Mouse (Mus musculus) liver, embryonic 14.5 days (tissue): ENCODE data around the gene Ifnz. TPM values are rescaled to one million over a fixed set of nuclear protein-coding genes. Genes with fewer than 3 reads are reported as not detected.
"Not testable (repeated sequence)": the region's sequence is repeated elsewhere in the genome, so short reads cannot be mapped to it uniquely, and the experiment has no call there.

Experiments used
- ATAC-seq: fragments of 200-750 bp; cut with Nextera tagmentation; 2 replicates; pipeline ENCODE4 v1.8.0; 2017; ENCODE audit warnings: moderate number of reproducible peaks, mild to moderate bottlenecking, moderate library complexity; ENCODE audit not compliant: insufficient read depth
- DNase-seq, 3 experiments: peaks; one replicate each; pipeline ENCODE4 v3.0.0-alpha.2; 2012 to 2013; ENCODE audit warnings: low read depth in 3 of 3, low spot score in 3 of 3
- H3K27ac ChIP-seq: fragments of 300-500 bp; sonication (generic); 2 replicates; pipeline ENCODE4 v1.5.1; 2014; ENCODE audit warnings: moderate library complexity, mild to moderate bottlenecking, control low read depth, inconsistent platforms
- H3K27me3 ChIP-seq: fragments of 300-500 bp; sonication (generic); 2 replicates; pipeline ENCODE4 v1.6.1; 2014; ENCODE audit warnings: mild to moderate bottlenecking, low read length, moderate library complexity; ENCODE audit not compliant: control insufficient read depth, insufficient read depth
- H3K36me3 ChIP-seq: fragments of 300-500 bp; sonication (generic); replicated peaks from 2 replicates; pipeline ENCODE4 v1.6.1; 2014; ENCODE audit warnings: low read depth; ENCODE audit not compliant: control insufficient read depth, insufficient read depth
- H3K4me1 ChIP-seq, 2 experiments: fragments of 200-500 bp in 1 of 2; fragments of 300-500 bp in 1 of 2; sonication (generic) in 1 of 2; replicated peaks; 2 replicates each; pipeline ENCODE4 v1.6.1; 2012 to 2014; ENCODE audit warnings: antibody characterized with exemption in 1 of 2, inconsistent platforms in 1 of 2, low read length in 1 of 2; ENCODE audit not compliant: control insufficient read depth in 2 of 2, insufficient read depth in 2 of 2
- H3K4me2 ChIP-seq: fragments of 300-500 bp; sonication (generic); 2 replicates; pipeline ENCODE4 v1.6.1; 2014; ENCODE audit warnings: low read depth, mild to moderate bottlenecking, control low read depth, moderate library complexity
- H3K4me3 ChIP-seq, 2 experiments: fragments of 200-500 bp in 1 of 2; fragments of 300-500 bp in 1 of 2; sonication (generic) in 1 of 2; 2 replicates each; pipeline ENCODE4 v1.5.1; 2012 to 2014; ENCODE audit warnings: low read depth in 2 of 2, low read length in 2 of 2, mild to moderate bottlenecking in 2 of 2, control low read depth in 1 of 2, inconsistent platforms in 1 of 2, moderate library complexity in 1 of 2; ENCODE audit not compliant: insufficient read depth in 1 of 2
- H3K9ac ChIP-seq: fragments of 300-500 bp; sonication (generic); replicated peaks from 2 replicates; pipeline ENCODE4 v1.6.1; 2014; ENCODE audit warnings: mild to moderate bottlenecking, control low read depth, moderate library complexity
- H3K9me3 ChIP-seq: fragments of 300-500 bp; sonication (generic); 2 replicates; pipeline ENCODE4 v1.6.1; 2016; ENCODE audit warnings: low read length, mixed read lengths; ENCODE audit not compliant: control insufficient read depth
- CTCF ChIP-seq: IDR thresholded peaks from 2 replicates; pipeline ENCODE4 v1.5.1; 2016; ENCODE audit warnings: antibody characterized with exemption, low read depth, control low read depth
- EP300 ChIP-seq: IDR thresholded peaks from 2 replicates; pipeline ENCODE4 v1.6.1; 2016; ENCODE audit warnings: antibody characterized with exemption, low read depth
- WGBS: fragments of 180-500 bp; shearing (Covaris S2); extraction: QIAGEN DNeasy Blood & Tissue Kit; methylation state at CpG from one replicate; pipeline ENCODE4 v1.1.7; 2014; ENCODE audit not compliant: insufficient replicate concordance; 5-methylcytosine and 5-hydroxymethylcytosine counted together
- polyA plus RNA-seq, 2 experiments: library from polyadenylated mRNA; depleted of rRNA in 1 of 2; stranded (reverse) in 1 of 2; unstranded in 1 of 2; fragments of >200 nt; fragmentation: Nextera tagmentation in 1 of 2; extraction: Ambion mirVana in 1 of 2; gene quantifications; 2 replicates each; pipeline versions ENCODE4 v1.2.1 to v1.2.3; 2012 to 2014

The Ifnz gene
- polyA plus RNA-seq, 2 experiments, result not detected

DNA sequence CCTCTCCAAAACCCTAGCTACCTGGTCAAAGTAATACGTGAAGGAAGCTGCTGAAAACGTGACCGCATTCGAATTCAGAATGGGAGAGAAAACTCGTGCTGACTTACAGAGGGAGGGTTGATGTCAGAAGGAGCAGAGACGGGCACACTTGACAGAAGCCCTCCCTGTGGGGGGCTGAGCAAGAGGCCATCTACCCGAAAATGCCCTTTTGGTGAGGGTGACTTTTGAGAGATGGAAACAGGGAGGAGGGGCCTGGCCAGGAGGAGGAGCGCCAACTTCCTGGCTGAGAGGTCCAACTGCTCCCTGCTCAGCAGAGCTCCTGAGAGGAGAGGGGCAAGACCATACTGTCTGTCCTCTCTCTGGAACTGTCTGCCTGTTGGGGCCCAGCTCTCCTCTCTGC, 23.3 kb downstream of the Ifnz start, which contains the start of gene Gm13288:
Gm13288 (plus strand) TSS at position 301 of the 400 bp plus-strand sequence.
- 0 out of 4 replicates have a peak within 1 kb of the TSS, but pooled peaks of 1 of the 2 experiments have one; percentile 21 for H3K4me3 ChIP-seq
- WGBS, result no CpG with 5 or more reads among the region's 8 CpGs
- H3K4me1 ChIP-seq, H3K9me3 ChIP-seq, DNase-seq, ATAC-seq, H3K36me3 ChIP-seq, H3K27ac ChIP-seq, H3K9ac ChIP-seq, H3K27me3 ChIP-seq: not testable (repeated sequence)
- peak within 1 kb of the TSS; percentile 31; the same call in 1 of the 2 replicates for H3K4me2 ChIP-seq

DNA sequence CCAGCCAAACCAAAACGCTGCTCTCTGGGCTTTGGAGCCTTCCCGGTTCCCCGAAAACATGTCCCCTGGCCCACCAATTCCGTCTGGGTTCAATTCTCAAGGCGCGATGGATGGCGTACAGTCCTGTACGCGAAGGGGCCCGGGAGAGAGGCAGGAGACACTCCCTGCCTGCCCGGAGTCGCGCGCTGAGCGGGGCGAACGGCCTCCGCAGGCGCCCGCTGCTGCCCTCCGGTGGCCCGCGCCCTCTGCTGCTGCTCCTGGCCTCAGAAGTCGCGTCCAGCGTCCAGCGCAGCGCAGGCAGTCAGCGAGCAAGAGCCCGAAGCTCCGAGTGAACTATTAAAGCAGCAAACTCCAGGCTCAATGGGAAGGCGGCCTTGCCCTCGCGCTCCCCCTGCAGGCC, 23.8 kb downstream of the Ifnz start:
- DNase-seq, H3K27me3 ChIP-seq, ATAC-seq, H3K27ac ChIP-seq, H3K4me1 ChIP-seq, H3K9me3 ChIP-seq, H3K36me3 ChIP-seq, H3K9ac ChIP-seq: not testable (repeated sequence)
- H3K4me3 ChIP-seq, result 0 out of 4 replicates have a peak overlapping the region, but pooled peaks of 1 of the 2 experiments have one; percentile 21
- WGBS, result 0% methylated on average over 12 of the region's 34 CpGs
- H3K4me2 ChIP-seq, result peak overlapping the region; percentile 31; the same call in 1 of the 2 replicates

DNA sequence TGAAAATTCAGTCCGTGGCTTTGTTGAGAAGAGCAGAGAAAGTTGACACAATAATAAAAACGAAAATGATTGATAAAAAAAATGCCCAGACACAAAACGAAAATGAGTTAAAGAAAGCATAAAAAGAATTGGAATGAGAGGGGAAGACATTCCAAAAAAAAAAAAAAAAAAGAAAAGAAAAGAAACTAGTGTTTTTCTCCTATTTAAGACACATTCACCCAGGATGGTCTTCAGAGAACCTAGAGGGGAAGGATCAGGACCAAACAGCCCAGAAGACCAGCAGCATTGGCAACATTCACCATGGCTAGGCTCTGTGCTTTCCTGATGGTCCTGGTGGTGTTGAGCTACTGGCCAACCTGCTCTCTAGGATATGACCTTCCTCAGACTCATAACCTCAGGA, 34.0 kb downstream of the Ifnz start, which contains the start of gene Ifna7:
Ifna7 (plus strand) TSS at position 301 of the 400 bp plus-strand sequence.
- 32% methylated on average over 3 of the region's 3 CpGs for WGBS
- H3K4me3 ChIP-seq, result no peak within 1 kb of the TSS

DNA sequence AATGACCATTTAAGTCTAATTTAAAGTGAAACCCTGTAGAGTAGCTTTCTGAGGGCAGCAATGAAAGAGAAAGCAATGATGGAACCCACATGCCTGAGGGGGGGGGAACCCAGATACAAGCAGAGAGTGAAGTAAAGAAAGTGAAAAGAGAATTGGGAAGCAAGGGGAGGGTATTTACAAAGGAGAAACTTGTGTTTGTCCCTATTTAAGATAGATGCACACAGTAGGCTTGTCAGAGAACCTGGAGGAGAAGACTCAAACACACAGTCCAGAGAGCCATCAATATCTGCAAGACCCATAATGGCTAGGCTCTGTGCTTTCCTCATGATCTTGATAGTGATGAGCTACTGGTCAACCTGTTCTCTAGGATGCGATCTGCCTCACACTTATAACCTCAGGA, 37.7 kb downstream of the Ifnz start, which contains the start of gene Ifna11:
Ifna11 (plus strand) TSS at position 301 of the 400 bp plus-strand sequence.
- Histone ChIP-seq H3K4me3 (no peak within 1 kb of the TSS), H3K4me1 (no peaks in the 10 kb centered on the region), H3K9ac (no peak within 1 kb of the TSS), H3K36me3 (no peaks in the 10 kb centered on the region), H3K4me2 (no peak within 1 kb of the TSS), H3K27ac (no peak within 1 kb of the TSS), H3K9me3 (no peaks in the 10 kb centered on the region), H3K27me3 (no peaks in the 10 kb centered on the region)
- DNase-seq, result no peak
- no peak for TF ChIP-seq CTCF
- TF ChIP-seq EP300, result no peak
- ATAC-seq, result no peak
- WGBS, result 70% methylated on average over 1 of the region's 1 CpGs

More for the DNA sequence above, 34.0 kb downstream of the Ifnz start, which contains the start of gene Ifna7:
- H3K4me2 ChIP-seq, result no peak within 1 kb of the TSS
- ATAC-seq (no peak), DNase-seq (no peak)
- no peak for TF ChIP-seq CTCF
- TF ChIP-seq EP300, result no peak
- H3K27me3 ChIP-seq, result no peaks in the 10 kb centered on the region
- no peaks in the 10 kb centered on the region for H3K4me1 ChIP-seq
- no peak within 1 kb of the TSS for H3K9ac ChIP-seq
- H3K36me3 ChIP-seq, result no peaks in the 10 kb centered on the region
- H3K9me3 ChIP-seq, result no peaks in the 10 kb centered on the region
- H3K27ac ChIP-seq, result no peak within 1 kb of the TSS

DNA sequence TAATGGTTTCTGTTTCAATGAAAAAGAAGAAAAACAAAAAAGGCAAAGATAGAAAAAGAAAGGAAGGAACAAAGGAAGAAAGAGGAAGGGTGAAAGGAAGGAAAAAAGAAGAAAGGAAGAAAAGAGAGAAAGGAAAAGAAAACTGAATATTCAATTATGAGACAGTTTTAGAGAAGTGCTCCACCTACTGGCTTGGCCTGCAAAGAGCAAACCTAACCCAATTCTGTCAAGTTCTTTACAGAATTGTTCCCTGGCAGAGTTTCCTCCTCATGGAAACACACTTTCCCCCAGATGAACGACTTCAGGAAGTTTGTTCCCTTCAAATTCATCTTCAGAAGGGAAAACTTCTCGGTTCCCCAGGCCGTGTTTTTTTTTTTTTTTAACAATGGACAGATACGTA, 41.1 kb downstream of the Ifnz start:
- TF ChIP-seq EP300 (no peak), CTCF (peak; percentile 32; the same call in 1 of the 2 replicates)
- Histone ChIP-seq H3K4me3 (no peak overlapping the region), H3K27ac (no peak overlapping the region), H3K4me1 (no peaks in the 10 kb centered on the region), H3K9ac (no peak overlapping the region), H3K9me3 (no peaks in the 10 kb centered on the region), H3K36me3 (no peaks in the 10 kb centered on the region), H3K4me2 (no peak overlapping the region), H3K27me3 (no peaks in the 10 kb centered on the region)
- DNase-seq (no peak), ATAC-seq (no peak)
- 18% methylated on average over 4 of the region's 4 CpGs for WGBS

DNA sequence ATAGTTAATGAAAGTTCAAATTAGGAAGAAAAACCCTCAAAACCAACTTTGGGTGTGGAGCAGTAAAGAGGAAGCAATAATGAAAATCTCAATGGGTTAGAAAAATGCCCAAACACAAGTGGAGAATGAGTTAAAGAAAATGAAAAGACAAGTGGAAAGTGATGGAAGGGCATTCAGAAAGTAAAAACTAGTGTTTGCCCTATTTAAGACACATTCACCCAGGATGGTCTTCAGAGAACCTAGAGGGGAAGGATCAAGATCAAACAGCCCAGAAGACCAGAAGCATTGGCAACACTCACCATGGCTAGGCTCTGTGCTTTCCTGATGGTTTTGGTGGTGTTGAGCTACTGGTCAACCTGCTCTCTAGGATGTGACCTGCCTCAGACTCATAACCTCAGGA, 45.2 kb downstream of the Ifnz start, which contains the start of gene Ifna6:
Ifna6 (plus strand) TSS at position 301 of the 400 bp plus-strand sequence.
- not testable (repeated sequence) for ATAC-seq, H3K4me1 ChIP-seq, H3K9ac ChIP-seq, H3K4me2 ChIP-seq, DNase-seq, H3K4me3 ChIP-seq, H3K36me3 ChIP-seq, H3K27ac ChIP-seq, H3K27me3 ChIP-seq, H3K9me3 ChIP-seq
